Mouse (Mus musculus) MEL-GATA-1-ER (cell line): Measurements from ENCODE around the gene Lrrc1.
"Not testable (repeated sequence)": the region's sequence is repeated elsewhere in the genome, so short reads cannot be mapped to it uniquely, and the experiment has no call there.

Experiments used
- DNase-seq: peaks from one replicate; pipeline ENCODE4 v3.0.0-alpha.2; 2012; ENCODE audit warnings: low read depth; ENCODE audit errors: extremely low read depth

Lrrc1 gene

DNA sequence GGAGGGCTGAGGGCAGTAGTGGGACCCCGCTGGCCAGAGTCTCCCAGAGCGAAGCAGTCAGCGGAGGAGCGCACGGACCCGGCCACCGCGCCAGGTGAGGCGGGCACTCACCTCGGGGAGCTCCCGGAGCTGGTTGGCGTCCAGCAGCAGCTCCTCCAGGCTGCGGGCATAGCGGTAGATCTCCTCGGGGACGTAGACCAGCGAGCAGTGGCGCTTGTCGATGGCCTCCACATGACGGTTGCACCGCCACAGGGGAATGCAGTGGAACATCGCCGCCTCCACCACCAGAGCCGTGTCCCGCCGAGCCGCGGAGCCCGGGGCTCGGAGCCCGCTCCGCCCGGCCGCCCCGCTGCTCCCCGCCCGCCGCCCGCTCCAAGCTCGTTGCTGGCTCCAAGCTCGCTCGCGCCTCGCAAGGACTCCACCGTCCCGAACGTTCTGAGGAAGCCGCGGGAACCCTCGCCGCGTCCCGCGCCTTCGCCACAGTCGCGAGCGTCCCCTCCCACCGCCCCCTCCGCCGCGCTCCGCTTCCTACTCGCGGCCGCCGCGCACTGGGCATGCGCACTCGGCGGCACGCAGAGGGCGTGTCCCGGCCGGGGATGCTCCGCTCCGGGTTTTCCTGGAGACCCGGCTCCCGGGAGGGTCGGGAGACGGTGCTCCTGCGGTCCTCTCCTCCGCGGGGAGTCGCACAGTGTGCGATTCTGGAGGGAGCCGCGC lies at the start of gene Lrrc1:
Gene Lrrc1, minus strand, starts transcription at position 517 of the 714 bp plus-strand sequence.
- DNase-seq = peak; percentile 56

GRCm38 (mm10) chr9:77592423-77592822 lies 47.8 kb upstream of the Lrrc1 start:
- DNase-seq = no peak

DNA sequence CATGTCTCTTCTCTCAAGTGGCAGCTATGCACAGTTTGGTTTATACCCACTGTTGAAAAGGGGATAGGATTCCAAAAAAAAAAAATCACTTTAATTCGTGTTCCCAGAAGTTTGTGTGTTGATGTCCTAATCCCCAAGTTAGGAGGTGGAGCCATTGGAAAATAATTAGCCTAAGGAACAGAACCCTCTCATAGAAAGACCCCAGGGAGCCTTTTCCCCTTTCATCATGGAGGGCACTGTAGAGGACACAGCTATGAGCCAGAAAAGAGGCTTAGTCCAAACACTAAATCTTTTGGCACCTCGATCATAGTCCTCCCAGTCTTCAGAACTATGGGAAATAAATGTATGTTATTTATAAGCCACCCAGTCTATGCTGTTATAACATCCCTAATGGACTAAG lies 44.8 kb upstream of the Lrrc1 start:
- no peak for DNase-seq

GRCm38 (mm10) chr9:77587616-77588015 lies 42.9 kb upstream of the Lrrc1 start:
- DNase-seq = no peak

DNA sequence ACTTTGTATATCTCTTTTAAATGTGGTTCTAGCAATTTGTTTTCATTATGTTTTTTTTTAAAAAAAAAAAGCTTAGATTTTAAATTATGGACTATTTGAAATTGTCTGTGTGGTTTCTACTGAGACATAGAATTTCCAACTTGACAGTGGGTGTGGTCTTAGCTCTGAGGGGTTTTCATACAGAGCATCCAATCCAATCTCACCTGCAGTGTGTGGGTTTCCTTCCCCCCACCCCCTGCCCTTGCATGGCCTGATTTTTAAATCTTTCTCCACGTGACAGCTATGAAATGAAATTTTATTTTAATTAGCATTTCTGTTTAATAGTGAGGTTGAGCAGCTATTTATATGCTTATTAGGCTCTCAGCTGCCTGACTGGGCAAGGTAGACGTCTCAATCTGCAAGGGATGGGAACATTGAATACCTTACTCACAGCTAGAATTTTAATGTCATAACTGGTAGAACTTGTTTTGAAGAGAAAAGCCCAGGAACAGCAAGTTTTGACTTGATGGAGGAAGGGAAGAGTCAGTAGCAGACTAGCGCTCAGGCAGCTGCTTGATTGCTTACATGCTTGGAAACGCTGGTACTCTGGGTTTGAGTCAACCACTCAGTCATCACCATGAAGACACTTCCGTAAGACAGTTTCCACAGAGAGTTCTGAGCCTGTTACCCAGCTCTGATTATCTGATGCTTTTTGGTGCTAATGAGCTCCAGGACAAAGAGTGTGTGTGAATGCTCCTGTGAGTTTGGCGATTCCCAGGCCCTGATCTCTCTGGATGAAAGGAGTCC lies 42.3 kb upstream of the Lrrc1 start:
- no peak for DNase-seq

DNA sequence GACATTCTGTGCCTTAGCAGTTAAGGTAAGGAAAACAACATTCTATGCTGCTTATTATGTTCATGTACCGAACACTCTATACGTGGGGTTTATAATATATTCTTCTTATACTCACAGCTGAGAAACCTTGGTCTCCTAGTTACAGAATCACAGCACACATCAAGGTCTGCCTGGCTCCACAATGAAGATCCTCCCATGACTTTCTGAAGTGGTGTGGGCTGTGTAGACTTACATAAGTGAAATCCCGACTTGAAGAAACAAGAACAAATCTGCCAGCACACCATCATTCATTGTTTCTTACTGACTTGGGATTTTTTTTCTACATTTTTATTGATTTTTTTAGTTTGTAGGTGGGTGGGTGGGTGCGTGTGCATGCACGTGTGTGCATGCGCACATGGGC lies 40.1 kb upstream of the Lrrc1 start:
- DNase-seq = no peak

- no peak for DNase-seq
These were observed 38.6 kb upstream of the Lrrc1 start for GRCm38 (mm10) chr9:77583302-77583701.

DNA sequence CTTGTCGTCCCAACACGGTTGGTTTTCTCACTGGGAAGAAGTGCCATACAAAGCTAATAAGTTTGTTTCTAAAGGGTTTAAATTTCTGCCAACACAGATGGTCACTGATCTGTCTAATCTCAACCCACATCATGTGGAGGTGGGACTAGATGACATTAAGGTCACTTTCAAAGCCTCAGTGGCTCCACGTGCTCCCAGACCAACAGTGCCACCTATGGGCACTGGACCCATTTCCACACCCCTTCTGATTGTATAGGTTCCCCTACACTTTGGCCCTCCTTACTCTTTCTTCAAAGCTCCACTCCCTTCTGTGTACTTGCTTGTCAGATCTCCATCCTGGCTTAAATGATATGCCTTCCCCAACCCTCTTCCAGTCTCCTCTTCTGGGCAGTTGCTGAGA lies 35.2 kb upstream of the Lrrc1 start:
- no peak for DNase-seq

GRCm38 (mm10) chr9:77577931-77578330 lies 33.3 kb upstream of the Lrrc1 start:
- DNase-seq = no peak

- no peak for DNase-seq
These were observed 32.7 kb upstream of the Lrrc1 start for GRCm38 (mm10) chr9:77577409-77577808.

GRCm38 (mm10) chr9:77576320-77576719 lies 31.6 kb upstream of the Lrrc1 start:
- no peak for DNase-seq

DNA sequence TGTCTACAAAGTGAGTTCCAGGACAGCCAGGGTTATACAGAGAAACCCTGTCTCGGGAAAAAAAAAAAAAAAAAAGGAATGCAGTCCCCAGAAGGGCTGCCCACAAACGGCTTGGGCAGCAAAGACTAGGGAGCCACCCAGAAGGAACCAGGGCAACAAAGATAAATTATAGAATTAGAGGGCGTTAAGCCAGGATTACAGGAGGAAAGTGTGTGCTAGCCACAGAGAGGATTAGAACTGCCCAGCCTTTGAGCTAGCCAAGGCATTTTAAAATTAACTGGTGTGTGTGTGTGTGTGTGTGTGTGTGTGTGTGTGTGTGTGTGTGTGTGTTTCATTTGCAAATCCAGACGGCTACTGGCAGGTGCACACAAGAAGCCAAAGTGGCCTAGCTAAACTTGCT lies 30.3 kb upstream of the Lrrc1 start:
- not testable (repeated sequence) for DNase-seq

- no peak for DNase-seq
These were observed 27.2 kb upstream of the Lrrc1 start for GRCm38 (mm10) chr9:77571851-77572250.

- DNase-seq = no peak
These were observed 24.3 kb upstream of the Lrrc1 start for GRCm38 (mm10) chr9:77568789-77569506.

DNA sequence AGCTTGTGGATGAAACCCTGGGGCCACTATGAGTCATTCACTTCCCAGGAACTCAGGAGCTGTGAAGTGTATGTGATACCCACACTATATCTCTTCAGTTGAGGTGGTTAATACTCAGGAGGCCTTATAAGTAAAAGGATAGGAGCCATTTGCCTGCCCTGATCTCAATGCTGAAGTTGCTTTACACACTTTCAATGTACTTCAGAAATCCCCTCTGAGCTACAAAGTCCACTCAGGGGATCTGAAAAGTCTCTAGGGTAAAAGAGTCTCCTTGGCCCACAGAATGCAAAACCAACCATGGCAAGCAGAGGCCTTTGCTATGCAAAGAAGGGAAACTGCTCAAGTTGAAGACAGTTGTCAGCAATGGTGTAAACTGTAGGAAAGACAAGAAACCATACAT lies 17.2 kb upstream of the Lrrc1 start:
- DNase-seq = no peak

DNA sequence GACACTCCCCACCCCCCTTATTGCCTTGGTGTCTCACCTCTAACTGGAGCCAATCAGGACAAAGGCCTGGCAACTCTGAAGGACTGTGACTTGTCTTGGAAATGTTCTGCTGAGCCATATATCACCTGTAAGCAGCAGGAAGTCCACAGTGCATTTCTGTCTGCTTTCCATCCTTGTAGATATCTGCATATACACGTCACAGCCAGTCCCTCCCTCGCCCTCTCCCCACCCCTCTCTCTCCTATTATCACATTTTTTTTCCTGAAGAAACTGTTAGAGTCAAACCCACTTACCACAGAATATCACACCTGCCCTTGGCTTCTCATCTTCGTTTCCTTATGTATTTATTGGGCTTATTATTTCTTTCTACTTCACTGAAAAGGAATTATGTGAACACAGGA lies 13.3 kb upstream of the Lrrc1 start:
- DNase-seq = peak; percentile 6

DNA sequence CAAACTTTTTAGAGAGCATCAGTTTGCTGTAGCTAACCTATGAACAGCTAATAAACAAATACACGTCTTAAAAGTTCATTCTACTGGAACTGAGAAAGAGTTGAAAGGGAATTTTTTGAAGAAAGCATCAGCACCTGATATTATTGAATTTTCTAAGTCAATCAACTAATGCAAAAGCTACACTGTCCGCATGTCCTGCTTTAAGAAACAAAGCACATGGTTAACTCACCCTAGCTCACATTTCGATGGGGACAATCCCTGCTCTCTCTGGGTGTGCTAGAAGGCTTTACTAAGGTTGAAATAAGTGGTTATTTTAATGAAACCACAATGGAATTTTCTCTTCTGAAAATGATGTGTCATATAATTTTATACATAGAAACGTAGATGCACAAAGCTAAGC lies 12.5 kb upstream of the Lrrc1 start:
- no peak for DNase-seq

GRCm38 (mm10) chr9:77556435-77556834 lies 11.8 kb upstream of the Lrrc1 start:
- DNase-seq = no peak

DNA sequence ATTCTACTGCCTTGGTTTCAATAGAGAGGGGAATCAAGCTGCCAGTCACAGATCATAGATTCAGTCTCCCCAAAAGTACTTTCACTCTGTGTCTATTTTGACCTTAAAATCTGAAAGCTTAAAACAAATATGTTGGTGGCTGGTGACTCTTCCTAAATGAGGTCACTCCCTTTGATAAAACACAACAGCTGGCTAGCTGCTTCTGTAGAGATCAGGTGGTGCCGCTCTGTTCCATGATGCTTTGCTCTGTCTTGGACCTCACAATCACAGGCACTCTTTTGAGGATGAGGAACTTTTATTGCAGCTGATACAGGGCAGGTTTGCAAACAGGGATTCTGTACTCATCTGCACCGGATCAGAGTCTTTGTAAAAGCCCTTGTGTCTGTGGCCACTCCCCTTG lies 8.8 kb upstream of the Lrrc1 start:
- no peak for DNase-seq

- DNase-seq = peak; percentile 97
These were observed 6.4 kb upstream of the Lrrc1 start for GRCm38 (mm10) chr9:77551036-77551512.

DNA sequence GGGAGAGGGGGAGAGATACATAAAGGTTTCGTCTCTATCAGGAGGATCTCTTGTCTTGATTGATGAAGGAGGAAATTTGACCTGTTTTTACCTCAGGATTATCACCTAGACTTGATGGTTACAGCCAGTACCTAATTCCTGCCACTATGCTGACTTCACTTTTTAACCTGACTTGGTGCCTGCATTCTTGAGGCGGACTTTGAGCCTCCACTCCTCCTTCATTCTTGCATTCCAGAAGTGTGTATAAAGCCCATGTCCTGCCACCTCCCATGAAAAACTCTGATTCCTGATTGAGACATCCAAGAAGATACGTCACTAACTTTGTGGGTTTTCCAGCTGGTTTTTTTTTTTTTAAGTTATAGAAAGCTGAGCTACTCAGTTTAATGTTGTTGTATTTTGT lies 1.3 kb upstream of the Lrrc1 start:
- no peak for DNase-seq

- no peak for DNase-seq
These were observed 375 bp upstream of the Lrrc1 start for GRCm38 (mm10) chr9:77545068-77545421.
